Mouse (Mus musculus): ENCODE results near the gene Ptbp1.

GRCm38 (mm10) chr10:79896306-79896705 is 42.1 kb downstream of the Ptbp1 start:
- TF ChIP-seq CTCF (IDR thresholded peaks at IDR 0.05; ENCODE audit: insufficient read depth, low read depth, low read length) (no peak), POLR2A (IDR thresholded peaks at IDR 0.05; ENCODE audit: insufficient read depth, low read depth, low read length) (no peak)
